Mouse (Mus musculus): ENCODE measurements around the gene Gm6685. TPM values are rescaled to one million over a fixed set of nuclear protein-coding genes. Genes with fewer than 3 reads are reported as not detected.

Gm6685 gene
- polyA plus RNA-seq, 1 experiment from 2014 or later = 0.41 TPM

DNA sequence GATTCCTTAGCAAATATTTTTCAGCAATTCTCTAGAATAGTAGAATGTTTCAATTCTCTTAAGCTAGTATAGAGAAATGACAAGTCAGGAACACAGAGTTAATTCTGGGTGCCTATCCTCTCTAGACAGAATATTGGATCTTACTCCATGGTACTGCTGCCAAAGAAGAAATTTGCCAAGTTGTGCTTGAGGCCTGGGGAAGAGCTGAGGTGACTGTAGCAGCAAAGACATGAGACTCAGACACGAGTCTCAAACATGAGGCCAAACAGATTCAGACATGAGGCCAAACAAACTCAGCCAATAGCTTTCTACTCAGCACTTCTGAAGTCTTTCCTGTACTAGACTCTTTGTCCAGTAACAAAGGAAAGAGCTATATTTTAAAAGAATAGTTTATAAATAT is 26.3 kb downstream of the Gm6685 start:
- no peak for ATAC-seq (ENCODE audit: low read depth)
- Histone ChIP-seq H3K4me3 (ENCODE audit: low read length) (no peak overlapping the region), H3K9ac (ENCODE audit: low read length) (no peak overlapping the region), H3K27me3 (ENCODE audit: control insufficient read depth, insufficient read depth, low read depth, low read length) (no peaks in the 10 kb centered on the region), H3K9me3 (ENCODE audit: control insufficient read depth, low read length) (no peaks in the 10 kb centered on the region), H3K4me2 (ENCODE audit: low read depth, low read length) (no peak overlapping the region), H3K36me3 (ENCODE audit: control insufficient read depth, insufficient read depth, low read length) (no peaks in the 10 kb centered on the region), H3K27ac (ENCODE audit: low read length) (no peak overlapping the region), H3K4me1 (replicated peaks; ENCODE audit: control insufficient read depth, insufficient read depth, low read length) (no peaks in the 10 kb centered on the region)
- 48% methylated on average over 1 of the region's 1 CpGs for WGBS

DNA sequence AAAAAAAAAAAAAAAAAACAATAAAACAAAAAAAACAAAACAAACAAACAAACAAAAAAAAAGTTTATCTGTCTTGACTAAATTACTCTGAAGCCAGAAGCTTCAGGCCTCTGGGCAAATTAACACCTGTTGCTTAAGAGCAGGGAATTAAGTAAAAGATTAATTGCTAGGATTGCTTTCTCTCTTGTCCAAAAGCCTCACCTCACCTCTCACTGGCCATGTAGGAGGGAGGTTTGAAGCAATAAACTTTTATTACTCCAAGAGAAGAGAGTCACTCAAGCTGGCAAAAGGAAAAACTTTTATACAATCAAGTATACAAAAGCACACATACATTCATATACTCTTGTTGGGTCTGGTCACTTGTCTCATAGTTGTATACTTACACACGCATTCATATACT is 31.9 kb downstream of the Gm6685 start:
- Histone ChIP-seq H3K9ac (ENCODE audit: low read length) (no peak overlapping the region), H3K9me3 (ENCODE audit: control insufficient read depth, low read length) (no peaks in the 10 kb centered on the region), H3K4me2 (ENCODE audit: low read depth, low read length) (no peak overlapping the region), H3K27ac (ENCODE audit: low read length) (no peak overlapping the region), H3K4me1 (replicated peaks; ENCODE audit: control insufficient read depth, insufficient read depth, low read length) (no peaks in the 10 kb centered on the region), H3K36me3 (ENCODE audit: control insufficient read depth, insufficient read depth, low read length) (no peaks in the 10 kb centered on the region), H3K27me3 (ENCODE audit: control insufficient read depth, insufficient read depth, low read depth, low read length) (no peaks in the 10 kb centered on the region), H3K4me3 (ENCODE audit: low read length) (no peak overlapping the region)
- ATAC-seq (ENCODE audit: low read depth) = no peak
- WGBS = 95% methylated on average over 1 of the region's 1 CpGs

DNA sequence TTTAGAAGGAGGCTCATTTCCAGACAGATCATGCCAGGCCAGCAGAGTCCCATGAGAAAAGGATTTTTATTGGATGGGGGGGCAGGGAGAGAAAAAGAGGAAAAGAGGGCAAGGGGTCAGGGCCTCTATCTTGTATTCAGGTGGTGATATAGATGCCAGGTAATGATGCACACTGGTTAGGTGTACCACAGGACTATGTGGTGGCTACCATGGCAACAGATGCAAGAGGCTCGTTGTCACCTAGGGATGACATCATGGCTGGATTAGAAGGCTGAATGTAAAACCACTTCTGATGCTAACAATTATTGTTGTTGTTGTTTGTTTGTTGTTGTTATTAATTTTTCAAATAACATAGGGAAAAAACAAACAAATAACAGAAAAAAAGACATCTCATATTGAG is 49.2 kb downstream of the Gm6685 start:
- no peaks in the 10 kb centered on the region for H3K27me3 ChIP-seq (ENCODE audit: control insufficient read depth, insufficient read depth, low read depth, low read length)
- H3K4me3 ChIP-seq (ENCODE audit: low read length) = no peak overlapping the region
- no peaks in the 10 kb centered on the region for H3K4me1 ChIP-seq (replicated peaks; ENCODE audit: control insufficient read depth, insufficient read depth, low read length)
- WGBS = 78% methylated on average over 1 of the region's 1 CpGs
- no peaks in the 10 kb centered on the region for H3K36me3 ChIP-seq (ENCODE audit: control insufficient read depth, insufficient read depth, low read length)
- no peak for ATAC-seq (ENCODE audit: low read depth)
- H3K27ac ChIP-seq (ENCODE audit: low read length) = no peak overlapping the region
- no peaks in the 10 kb centered on the region for H3K9me3 ChIP-seq (ENCODE audit: control insufficient read depth, low read length)
- H3K9ac ChIP-seq (ENCODE audit: low read length) = no peak overlapping the region
- no peak overlapping the region for H3K4me2 ChIP-seq (ENCODE audit: low read depth, low read length)

Other genes with a start within 250 kb of the Gm6685 start
- 7.3 and 7.9 TPM in 2 replicates for gene Ccdc85a, start 244.5 kb upstream of the Gm6685 start, polyA plus RNA-seq (2015; fragmentation: Nextera tagmentation; extraction: Ambion mirVana)

All from lung, embryonic 16.5 days (tissue).